Mouse (Mus musculus) heart, postnatal 14 days (tissue): Measurements from ENCODE around the gene Lrrc26. TPM values are rescaled to one million over a fixed set of nuclear protein-coding genes. Genes with fewer than 3 reads are reported as not detected.
A peak's percentile ranks its signal among the peaks of the same experiment; 100 is the strongest.

ENCODE experiments used
- DNase-seq, 2 experiments: peaks; one replicate each; pipeline ENCODE4 v3.0.0; 2021 to 2022
- intact Hi-C: fragments of 180-260 bp; cut with DNase I; formaldehyde crosslinking; loops from one replicate; pipeline ENCODE4 v1.15.1; 2025
- total RNA-seq, 2 experiments: library from RNA; stranded (reverse); gene quantifications; 2 replicates each; pipeline ENCODE4 v1.2.3; 2021

Lrrc26 gene
- total RNA-seq, 2 experiments from 2014 or later: 0.55 TPM; not detected in 1

DNA sequence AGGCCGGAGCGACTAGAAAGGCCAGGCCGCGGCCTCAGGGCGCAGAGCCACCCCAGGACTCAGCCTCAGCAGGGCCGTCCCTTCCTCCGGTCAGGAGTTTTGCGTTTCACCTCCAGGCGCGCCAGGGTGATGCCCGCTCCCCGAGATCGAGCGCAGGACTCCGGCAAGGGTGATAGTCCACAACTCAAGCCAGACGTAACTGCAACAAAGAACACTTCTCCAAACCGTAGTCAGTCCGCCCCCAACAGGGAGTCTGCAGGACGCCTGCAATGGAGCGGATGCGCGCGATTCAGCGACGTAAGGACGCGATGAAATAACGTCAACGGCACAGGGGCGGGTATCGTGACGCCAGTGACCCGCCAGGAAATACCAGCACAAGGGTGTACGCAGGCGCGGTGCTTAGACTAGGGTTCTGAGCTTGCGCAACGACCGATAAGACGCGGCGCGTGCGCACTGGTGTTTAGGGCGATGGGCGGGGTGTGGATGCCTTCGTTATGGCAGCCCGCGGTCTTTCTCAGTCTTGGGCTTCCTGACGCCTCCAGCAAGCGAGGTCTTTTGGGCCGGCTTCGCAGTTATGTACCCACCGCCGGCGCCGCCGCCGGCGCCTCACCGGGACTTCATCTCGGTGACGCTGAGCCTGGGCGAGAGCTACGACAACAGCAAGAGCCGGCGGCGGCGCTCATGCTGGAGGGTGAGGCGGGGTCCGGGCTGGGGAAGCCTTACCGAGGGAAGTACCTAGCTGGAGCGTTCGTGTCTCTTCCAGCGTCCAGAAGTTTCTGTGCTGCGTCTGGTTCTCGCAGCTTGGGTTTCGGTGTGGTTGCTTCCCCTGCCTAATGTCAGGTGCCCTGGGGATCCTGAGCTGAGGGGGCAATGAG, 42.8 kb downstream of the Lrrc26 start, which contains the start of gene Man1b1:
Man1b1 (plus strand) TSS at position 53 of the 875 bp plus-strand sequence.
- peak; percentile 99 for DNase-seq
- intact Hi-C loops: loop anchor here (5.0 kb wide), 2 partner anchors 55 to 135 kb away; partner anchors contain the start of gene Tor4a

GRCm38 (mm10) chr2:25333569-25333968, 43.9 kb downstream of the Lrrc26 start:
- intact Hi-C loops: loop anchor here (5.0 kb wide), 2 partner anchors 56 to 136 kb away; partner anchors contain the start of gene Tor4a
- no peak for DNase-seq

- no peak for DNase-seq
- intact Hi-C loops: no loop called here
Measured at GRCm38 (mm10) chr2:25338303-25338702, 48.6 kb downstream of the Lrrc26 start.

Other genes with a start within 250 kb of the Lrrc26 start
- 10 to 100 TPM; 33.6 to 35.4 TPM for gene Nsmf, start 235.6 kb upstream of the Lrrc26 start, total RNA-seq
- gene Entpd8, start 209.6 kb upstream of the Lrrc26 start, total RNA-seq: not detected
- not detected for gene Noxa1, start 194.8 kb upstream of the Lrrc26 start, total RNA-seq
- gene Nrarp, start 109.2 kb upstream of the Lrrc26 start, total RNA-seq: 10 to 100 TPM; 14.0 to 15.0 TPM
- gene Tor4a, start 93.0 kb upstream of the Lrrc26 start, total RNA-seq: 1 to 10 TPM; 5.0 to 5.5 TPM
- gene Nelfb, start 78.4 kb upstream of the Lrrc26 start, total RNA-seq: 10 to 100 TPM; 35.7 to 36.2 TPM
- not detected for gene Stpg3, start 75.3 kb upstream of the Lrrc26 start, total RNA-seq
- not detected for gene Fam166a, start 71.2 kb upstream of the Lrrc26 start, total RNA-seq
- 100 to 1,000 TPM; 205 to 231 TPM for gene Tubb4b, start 65.2 kb upstream of the Lrrc26 start, total RNA-seq
- gene Slc34a3, start 55.6 kb upstream of the Lrrc26 start, total RNA-seq: not detected
- not detected for gene Rnf224, start 53.1 kb upstream of the Lrrc26 start, total RNA-seq
- under 1 TPM; 0.41 to 0.63 TPM for gene Rnf208, start 47.7 kb upstream of the Lrrc26 start, total RNA-seq
- gene Cysrt1, start 47.5 kb upstream of the Lrrc26 start, total RNA-seq: not detected
- 1 to 10 TPM; 1.9 to 2.4 TPM for gene AL732309.1, start 43.1 kb upstream of the Lrrc26 start, total RNA-seq
- gene Tmem203, start 34.5 kb upstream of the Lrrc26 start, total RNA-seq: 10 to 100 TPM; 12.7 to 13.4 TPM
- 1 to 10 TPM; 5.7 to 7.6 TPM for gene Tprn, start 27.3 kb upstream of the Lrrc26 start, total RNA-seq
- 10 to 100 TPM; 38.3 to 46.9 TPM for gene Ssna1, start 17.5 kb upstream of the Lrrc26 start, total RNA-seq
- gene Anapc2, start 17.4 kb upstream of the Lrrc26 start, total RNA-seq: 10 to 100 TPM; 44.0 to 44.1 TPM
- not detected for gene Tmem210, start 1.8 kb upstream of the Lrrc26 start, total RNA-seq
- not detected for gene Grin1, start 29.3 kb downstream of the Lrrc26 start, total RNA-seq
- 10 to 100 TPM; 22.1 to 22.2 TPM for gene Man1b1, start 42.4 kb downstream of the Lrrc26 start, total RNA-seq
- 1 to 10 TPM; 2.7 to 3.9 TPM for gene Dpp7, start 66.4 kb downstream of the Lrrc26 start, total RNA-seq
- gene Uap1l1, start 75.8 kb downstream of the Lrrc26 start, total RNA-seq: 1 to 10 TPM; 4.5 to 6.0 TPM
- 1 to 10 TPM in 1 of 2 experiments, under 1 TPM in 1; 0.88 to 1.5 TPM for gene Sapcd2, start 82.4 kb downstream of the Lrrc26 start, total RNA-seq
- gene Entpd2, start 106.0 kb downstream of the Lrrc26 start, total RNA-seq: 10 to 100 TPM; 16.1 to 17.0 TPM
- gene Npdc1, start 109.4 kb downstream of the Lrrc26 start, total RNA-seq: 10 to 100 TPM; 33.8 to 37.1 TPM
- not detected for gene Fut7, start 133.4 kb downstream of the Lrrc26 start, total RNA-seq
- gene Abca2, start 138.8 kb downstream of the Lrrc26 start, total RNA-seq: 10 to 100 TPM; 22.0 to 24.4 TPM
- 1 to 10 TPM; 3.0 to 3.9 TPM for gene Clic3, start 166.9 kb downstream of the Lrrc26 start, total RNA-seq
- 10 to 100 TPM; 22.9 to 23.4 TPM for gene Paxx, start 171.2 kb downstream of the Lrrc26 start, total RNA-seq
- gene Ptgds, start 180.1 kb downstream of the Lrrc26 start, total RNA-seq: 10 to 100 TPM; 30.9 to 38.6 TPM
- gene Lcn12, start 204.0 kb downstream of the Lrrc26 start, total RNA-seq: not detected
- gene Fbxw5, start 210.8 kb downstream of the Lrrc26 start, total RNA-seq: 10 to 100 TPM; 92.0 to 96.2 TPM
- gene C8g, start 211.8 kb downstream of the Lrrc26 start, total RNA-seq: under 1 TPM; 0.51 to 0.98 TPM